Mouse (Mus musculus) intestine, embryonic 15.5 days (tissue): ENCODE measurements around the gene Ptgis. TPM values are rescaled to one million over a fixed set of nuclear protein-coding genes. Genes with fewer than 3 reads are reported as not detected.

ENCODE experiments used
- polyA plus RNA-seq: library from polyadenylated mRNA; unstranded; fragments of >200 nt; fragmentation: Nextera tagmentation; extraction: Ambion mirVana; gene quantifications from 2 replicates; pipeline ENCODE4 v1.2.1, GENCODE M21; 2015

The Ptgis gene
- polyA plus RNA-seq, 1 experiment from 2014 or later: 13.4 TPM

Other genes starting within 250 kb of the Ptgis start
- 62.8 and 70.5 TPM in 2 replicates for gene Stau1, start 244.3 kb downstream of the Ptgis start, polyA plus RNA-seq
- 45.9 and 47.7 TPM in 2 replicates for gene Ddx27, start 225.4 kb downstream of the Ptgis start, polyA plus RNA-seq
- gene Znfx1, start 177.6 kb downstream of the Ptgis start, polyA plus RNA-seq: 7.7 and 7.8 TPM in 2 replicates
- gene Kcnb1, start 50.4 kb downstream of the Ptgis start, polyA plus RNA-seq: 1.1 and 1.7 TPM in 2 replicates
- gene B4galt5, start 108.6 kb upstream of the Ptgis start, polyA plus RNA-seq: 9.6 and 10.8 TPM in 2 replicates
- 19.9 and 21.7 TPM in 2 replicates for gene Slc9a8, start 181.1 kb upstream of the Ptgis start, polyA plus RNA-seq